Mouse (Mus musculus): ENCODE measurements at regions not wholly inside any gene's neighbourhood (a gene's known extent, or its start where the extent isn't known, plus 50 kb on each side); places are given as distances from the start of the nearest gene placed in this dataset.

DNA sequence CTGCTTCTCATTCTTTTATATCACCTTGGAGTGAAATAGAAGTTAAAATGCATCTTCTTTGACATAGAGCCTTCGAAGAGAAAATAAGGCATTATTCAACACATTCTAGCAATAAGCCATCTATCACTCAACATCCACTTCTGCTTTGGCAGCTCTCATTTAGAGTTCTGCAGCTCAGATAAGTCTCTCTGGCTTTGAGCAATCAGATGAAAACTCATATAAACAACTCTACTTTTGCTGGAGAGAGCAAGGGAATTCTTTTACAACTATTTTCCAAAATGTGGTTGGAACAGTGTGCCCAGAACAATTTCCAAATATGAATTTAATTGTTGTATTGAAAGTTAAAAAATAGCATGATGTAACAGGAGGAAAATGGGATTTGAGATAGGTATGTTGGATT lies 314.2 kb upstream of the Cited2 start:
- TF ChIP-seq CTCF (IDR thresholded peaks at IDR 0.05; ENCODE audit: low read depth) (no peak), EP300 (IDR thresholded peaks at IDR 0.05; ENCODE audit: low read depth) (no peak)

All from liver, embryonic 14.5 days (tissue).